Mouse (Mus musculus): ENCODE measurements around the gene Pa2g4.
"Not testable (repeated sequence)": the region's sequence is repeated elsewhere in the genome, so short reads cannot be mapped to it uniquely, and the experiment has no call there.

The Pa2g4 gene

DNA sequence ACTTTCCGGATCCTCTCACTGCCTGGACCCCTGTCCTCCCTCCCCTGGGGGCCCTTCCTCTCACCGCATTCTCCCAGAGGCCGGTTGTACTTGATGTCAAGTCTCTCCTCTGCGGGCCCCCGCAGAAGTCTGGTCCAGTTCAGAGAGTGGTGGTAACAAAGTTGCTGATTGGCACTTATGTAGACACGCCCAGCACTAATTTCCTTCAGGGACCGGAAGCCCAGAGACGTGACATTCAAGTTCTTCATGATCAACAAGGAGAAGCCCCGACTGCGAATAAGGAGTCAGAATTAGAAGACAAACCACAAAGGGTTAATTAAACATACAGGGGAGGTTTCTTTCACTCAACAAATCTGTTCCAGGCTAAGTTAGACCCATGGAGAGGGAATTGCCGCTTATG is 12.5 kb upstream of the Pa2g4 start:
- DNase-seq (ENCODE audit: low spot score): no peak

DNA sequence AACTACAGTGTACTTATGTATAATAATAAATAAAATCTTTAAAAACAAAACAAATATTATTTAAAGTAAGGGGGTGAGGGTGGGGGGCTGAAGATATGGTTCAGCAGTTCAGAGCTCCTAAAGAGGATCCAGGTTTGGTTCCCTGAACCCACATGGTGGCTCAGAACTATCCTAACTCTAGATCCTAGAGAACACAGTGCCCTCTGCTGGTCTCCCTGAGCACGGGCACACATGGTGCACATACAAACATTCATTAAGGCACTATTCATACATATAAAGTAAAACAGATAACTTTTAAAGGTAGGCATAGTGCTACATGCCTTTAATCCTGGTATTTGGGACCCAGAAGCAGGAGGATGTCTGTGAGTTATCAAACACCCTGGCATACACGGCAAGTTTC is 9.3 kb upstream of the Pa2g4 start:
- no peak for DNase-seq (ENCODE audit: low spot score)

DNA sequence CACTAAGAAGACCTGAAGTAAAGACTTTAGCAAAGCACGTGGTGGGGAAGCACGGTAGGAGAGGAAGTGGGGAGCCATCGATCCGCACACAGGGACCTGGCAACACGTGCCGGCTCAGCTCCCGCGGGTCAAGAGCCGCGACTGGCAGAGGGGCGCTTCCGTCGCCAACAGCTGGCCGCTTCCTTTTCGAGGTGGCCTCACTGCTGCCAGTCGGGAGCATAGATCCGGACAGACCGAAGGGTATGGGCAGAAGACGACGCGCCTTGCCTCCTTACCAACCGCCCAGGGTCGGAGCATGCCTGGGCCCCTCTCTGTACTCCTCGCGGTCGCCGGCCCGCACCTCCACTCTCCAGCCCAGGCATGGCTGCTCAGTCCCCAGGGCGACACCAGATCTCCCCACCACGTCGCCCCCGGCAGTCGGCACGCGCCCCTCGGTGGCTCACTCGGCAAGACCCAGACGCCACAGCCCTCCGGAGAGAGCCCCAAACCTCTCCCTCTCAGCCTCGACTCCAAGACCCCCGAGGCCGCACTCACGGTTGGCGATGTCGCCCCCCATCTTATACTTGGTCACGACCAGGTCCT is 490 bp downstream of the Pa2g4 start:
- DNase-seq (ENCODE audit: low spot score): no peak

DNA sequence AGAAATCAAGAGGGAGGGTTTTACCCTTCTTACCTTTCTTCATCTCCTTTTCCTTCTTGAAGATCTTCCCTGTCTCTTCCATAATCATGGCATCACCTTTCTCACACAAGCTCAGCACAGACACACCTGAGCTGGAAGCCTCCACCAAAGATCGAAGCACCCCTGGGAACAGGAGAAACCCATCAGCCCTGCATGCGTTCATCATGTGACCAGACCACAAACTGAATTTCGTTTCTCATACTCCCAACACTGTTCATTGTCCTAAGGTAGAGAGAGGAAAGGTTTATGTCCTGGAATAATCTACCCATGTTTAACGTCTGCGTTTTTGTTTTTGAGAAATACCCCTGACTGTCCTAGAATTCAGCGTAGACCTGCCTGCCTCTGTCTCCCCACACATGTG is 2.2 kb downstream of the Pa2g4 start:
- no peak for DNase-seq (ENCODE audit: low spot score)

DNA sequence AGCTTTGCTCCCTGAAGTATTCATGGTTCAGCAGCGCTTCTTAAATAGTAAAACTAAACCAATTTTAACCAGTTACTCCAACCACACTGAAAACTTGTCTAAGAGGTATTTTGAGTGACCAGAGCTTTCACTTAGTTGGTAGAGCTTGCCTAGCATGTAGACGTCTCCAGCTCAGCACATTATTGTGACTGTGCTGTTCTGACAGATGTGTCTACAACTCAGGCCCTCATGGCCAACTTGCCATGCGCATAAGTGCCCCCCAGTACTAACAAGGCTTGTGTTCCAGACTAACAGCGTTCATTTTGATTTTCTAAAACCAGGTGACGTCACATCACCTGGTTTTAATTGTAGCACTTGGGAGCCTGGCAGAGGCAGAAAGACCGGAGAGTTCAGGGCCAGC is 8.8 kb downstream of the Pa2g4 start:
- DNase-seq (ENCODE audit: low spot score): no peak

DNA sequence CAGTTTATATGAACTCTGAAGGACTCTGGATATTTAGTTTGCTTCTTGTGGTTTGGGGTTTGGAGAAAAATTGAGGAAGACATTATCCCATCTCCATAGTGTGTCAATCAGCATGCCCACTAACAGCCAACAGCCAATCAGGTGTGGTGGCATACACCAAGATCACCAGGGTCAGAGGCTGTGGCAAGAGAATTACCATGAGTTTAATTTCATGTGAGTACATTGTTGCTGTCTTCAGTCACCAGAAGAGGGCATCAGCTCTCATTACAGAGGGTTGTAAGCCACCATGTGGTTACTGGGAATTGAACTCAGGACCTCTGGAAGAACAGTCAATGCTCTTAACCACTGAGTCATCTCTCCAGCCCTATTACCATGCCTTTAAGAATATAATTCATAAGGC is 9.5 kb downstream of the Pa2g4 start:
- DNase-seq (ENCODE audit: low spot score): no peak

DNA sequence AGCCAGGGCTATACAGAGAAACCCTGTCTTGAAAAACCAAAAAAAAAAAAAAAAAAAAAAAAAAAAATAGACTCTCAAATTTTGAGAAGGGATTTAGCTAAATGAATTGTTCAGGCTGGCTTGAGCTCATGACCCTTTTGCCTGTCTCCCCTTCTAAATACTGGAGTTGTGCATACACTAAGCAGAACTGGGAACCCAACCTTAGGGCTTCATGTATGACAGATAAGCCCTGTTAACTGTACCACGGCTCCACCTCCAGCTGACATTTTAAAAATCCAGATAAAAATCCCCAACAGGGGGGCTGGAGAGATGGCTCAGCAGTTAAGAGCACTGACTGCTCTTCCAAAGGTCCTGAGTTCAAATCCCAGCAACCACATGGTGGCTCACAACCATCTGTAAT is 10.2 kb downstream of the Pa2g4 start:
- DNase-seq (ENCODE audit: low spot score): not testable (repeated sequence)

DNA sequence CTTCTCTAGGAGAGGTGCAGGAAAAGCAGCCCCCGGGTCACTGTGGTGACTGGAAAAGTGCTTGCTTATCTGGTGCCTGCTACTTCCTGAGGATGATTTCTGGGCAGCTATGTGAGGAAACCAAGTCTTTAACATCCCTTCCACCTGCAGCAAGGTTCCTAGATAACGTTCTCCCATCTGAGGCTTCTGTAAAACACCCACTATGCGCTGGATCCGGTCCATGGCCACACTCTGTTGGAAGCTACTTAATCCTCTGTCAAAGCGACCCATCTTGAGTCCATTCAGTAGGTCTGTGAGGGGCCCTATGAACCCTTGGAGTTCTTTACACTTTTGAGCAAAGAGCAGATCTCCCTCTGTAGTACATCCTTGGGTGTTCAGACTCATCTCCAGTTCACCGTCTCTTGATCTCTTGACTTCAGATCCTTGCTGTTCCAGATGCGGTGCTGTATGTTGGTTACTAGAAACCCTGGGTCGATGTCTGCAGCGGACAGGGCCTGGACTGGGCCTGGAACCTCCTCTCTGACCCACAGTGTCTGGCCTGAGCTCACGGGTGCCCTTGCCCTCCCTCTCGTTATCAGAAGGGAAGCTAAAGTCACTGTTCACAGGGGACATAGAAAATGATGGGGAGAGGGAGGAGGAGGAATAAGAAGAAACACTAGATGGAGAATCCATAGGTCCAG is 15.5 kb downstream of the Pa2g4 start:
- not testable (repeated sequence) for DNase-seq (ENCODE audit: low spot score)

DNA sequence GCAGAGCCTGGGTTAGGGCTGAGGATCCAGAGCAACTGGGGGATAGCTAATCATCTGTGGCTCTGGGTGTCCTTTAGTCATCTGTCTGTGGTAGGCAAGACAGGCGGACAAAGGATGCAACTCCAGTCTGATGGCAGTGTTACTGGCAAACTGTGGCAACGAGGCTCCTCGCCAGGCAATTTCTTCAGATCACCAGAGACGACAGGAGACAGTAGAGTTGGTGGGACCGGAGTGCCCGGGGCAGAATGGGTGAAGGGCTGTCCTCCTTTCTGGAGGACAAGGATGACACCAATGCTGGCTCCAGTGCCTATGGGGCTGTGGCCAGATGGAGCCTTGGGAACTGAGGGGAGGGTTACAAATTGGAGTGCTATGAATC is 16.1 kb downstream of the Pa2g4 start:
- not testable (repeated sequence) for DNase-seq (ENCODE audit: low spot score)

DNA sequence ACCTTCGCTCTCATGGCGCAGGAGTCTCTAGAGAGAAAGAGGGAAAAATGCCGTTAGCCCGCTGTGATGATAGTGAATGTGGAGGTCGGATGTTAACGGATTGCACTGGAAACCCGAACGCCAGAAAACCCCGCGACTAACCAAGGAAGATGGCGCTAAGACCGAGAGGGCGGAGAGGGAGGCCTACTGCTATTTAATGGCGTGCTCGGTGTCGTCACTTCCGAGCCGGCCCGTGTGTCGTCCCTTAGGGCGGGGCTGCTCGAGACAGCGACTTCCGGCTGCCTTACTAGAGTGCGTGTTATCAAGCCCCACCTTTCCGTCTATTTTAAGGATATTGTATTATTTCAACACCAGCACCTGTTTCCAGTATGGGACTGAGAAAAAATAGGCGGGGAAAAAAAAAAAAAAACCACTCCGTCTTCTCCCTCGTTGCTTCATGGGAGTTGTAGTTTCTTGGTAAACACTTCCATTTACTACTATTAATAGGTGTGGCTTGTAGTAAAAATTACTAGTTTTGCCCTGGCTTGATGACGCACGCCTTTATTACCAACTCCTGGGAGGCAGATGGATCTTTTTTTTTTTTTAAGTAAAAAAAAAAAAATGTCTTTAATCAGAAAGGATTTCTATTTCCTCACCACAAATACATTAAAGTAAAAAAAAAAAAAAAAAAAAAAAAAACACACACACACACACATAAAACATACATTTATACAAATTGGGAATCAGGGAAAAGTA is 16.7 kb downstream of the Pa2g4 start, which contains the start of gene Rpl41:
Gene Rpl41, minus strand, starts transcription at position 359 of the 735 bp plus-strand sequence.
- DNase-seq (ENCODE audit: low spot score): peak; percentile 87

DNA sequence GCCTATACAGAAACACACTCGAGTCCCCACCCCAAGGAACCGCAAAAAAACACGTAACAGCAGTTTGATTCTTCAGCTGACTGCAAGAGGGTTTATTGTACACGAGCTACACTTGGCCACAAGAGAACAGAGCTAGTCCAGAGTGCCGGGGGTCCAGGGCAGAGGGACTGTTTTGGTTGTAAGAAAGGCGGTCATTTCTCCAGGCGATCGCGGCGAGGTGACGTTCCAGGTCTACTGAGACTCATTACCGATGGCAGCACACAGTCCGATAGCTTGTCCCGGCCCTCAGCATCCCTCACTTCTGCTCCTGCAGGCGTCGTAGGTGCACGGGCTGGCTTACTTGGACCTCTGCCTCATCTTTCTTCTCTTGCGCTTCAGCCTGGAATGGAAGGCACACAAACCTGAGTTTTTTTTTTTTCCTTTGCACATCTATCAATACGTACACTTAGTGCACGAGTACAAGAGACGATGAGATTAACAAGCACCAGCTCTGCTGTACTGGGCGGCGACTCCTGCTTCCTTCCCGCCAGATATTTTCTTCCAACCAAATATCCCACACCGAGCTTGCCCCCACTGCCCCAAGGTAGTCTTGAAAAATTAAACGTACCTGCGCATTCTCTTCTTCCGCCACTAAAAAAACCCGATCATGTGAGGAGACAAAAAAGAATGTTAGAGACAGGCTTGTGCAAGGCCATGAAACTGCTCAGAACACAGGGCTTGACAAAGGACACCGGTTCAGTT is 17.6 kb downstream of the Pa2g4 start:
- DNase-seq (ENCODE audit: low spot score): not testable (repeated sequence)

DNA sequence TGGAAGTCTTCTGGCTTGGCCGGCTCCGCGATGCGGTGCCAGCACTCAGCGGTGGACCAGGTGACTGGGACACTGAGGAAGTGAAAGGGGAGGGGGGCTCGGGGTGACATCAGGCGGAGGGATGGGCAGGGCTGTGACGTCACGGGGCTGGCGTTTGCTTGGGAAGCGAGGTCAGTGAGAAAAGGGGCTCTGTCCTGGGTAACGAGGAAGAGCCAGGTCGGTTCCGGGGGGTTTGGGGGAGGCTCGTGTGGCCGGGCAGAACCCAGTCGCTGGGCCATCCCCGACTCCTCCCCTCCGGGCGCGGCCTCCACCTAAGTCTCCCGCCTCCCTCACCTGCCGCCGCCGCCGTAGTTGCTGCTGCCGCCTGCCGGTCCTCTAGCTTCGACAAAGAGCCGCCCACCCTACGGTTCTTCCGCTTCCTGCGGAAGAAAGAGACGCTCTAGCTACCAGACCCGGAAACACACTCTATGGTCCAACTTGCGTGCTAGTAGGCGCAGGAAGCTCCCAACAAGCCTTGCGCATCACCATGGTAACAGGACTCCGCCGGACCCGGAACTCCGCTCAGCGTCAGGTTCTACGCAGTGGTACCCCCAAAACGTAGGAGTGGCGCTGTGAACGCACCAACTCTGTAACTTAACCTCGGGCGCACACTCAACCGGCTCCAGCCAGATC is 18.3 kb downstream of the Pa2g4 start, which contains the start of gene Zc3h10:
Gene Zc3h10, minus strand, starts transcription at position 414 of the 672 bp plus-strand sequence.
- DNase-seq (ENCODE audit: low spot score): peak; percentile 86

DNA sequence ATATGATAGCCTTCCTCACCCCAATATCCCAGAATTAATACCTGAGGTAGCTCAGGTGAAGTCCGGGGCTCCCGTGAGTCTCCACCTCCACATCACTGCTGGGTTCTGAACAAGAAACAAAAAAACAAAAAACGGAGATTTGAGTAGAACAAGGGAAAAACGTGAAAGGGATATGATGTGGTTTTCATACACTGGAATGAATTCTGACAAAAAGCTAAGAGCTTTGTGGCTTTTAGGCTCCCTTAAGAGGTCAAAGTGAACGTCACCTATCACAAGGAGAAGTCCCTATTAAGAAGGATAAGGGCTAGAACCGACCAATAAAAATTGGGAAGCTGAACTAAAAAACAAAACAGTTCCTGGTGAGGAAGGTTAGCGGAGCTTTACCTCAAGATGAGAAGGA is 19.0 kb downstream of the Pa2g4 start:
- DNase-seq (ENCODE audit: low spot score): no peak

DNA sequence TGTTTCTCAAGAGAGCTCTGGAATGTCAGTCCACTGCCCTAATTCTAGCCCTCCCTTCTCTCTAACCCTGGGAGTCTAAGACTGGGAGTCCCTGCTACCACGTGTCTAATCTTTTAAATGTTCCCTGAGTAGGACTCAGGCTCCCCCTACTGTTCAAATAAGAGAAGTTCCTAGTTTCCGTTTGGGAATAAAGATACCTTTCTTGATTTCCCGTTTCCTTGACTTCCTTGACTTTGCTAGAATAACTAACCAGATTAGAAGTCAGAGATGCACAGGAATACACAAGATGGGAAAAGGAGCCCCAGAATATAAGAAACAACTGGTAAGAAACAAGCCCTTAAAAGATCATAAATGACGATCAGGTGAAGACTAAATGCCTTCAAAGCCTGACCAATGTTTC is 19.4 kb downstream of the Pa2g4 start:
- no peak for DNase-seq (ENCODE audit: low spot score)

DNA sequence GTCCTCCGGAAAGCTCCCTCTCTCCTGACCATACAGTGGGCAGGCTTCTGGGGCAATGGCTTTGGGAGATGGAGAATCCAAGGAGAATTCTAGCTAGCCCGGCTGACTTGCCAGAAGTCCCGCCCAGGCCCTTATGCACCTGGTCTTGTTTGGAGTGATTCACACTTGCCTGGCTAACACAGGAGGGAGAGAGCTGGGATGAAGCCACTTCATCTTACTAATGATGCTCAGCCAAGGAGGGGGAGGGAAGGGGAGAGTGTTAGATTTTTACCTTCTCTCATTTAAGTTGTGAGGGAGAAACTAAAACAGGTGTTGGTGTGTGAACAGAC is 20.3 kb downstream of the Pa2g4 start:
- no peak for DNase-seq (ENCODE audit: low spot score)

DNA sequence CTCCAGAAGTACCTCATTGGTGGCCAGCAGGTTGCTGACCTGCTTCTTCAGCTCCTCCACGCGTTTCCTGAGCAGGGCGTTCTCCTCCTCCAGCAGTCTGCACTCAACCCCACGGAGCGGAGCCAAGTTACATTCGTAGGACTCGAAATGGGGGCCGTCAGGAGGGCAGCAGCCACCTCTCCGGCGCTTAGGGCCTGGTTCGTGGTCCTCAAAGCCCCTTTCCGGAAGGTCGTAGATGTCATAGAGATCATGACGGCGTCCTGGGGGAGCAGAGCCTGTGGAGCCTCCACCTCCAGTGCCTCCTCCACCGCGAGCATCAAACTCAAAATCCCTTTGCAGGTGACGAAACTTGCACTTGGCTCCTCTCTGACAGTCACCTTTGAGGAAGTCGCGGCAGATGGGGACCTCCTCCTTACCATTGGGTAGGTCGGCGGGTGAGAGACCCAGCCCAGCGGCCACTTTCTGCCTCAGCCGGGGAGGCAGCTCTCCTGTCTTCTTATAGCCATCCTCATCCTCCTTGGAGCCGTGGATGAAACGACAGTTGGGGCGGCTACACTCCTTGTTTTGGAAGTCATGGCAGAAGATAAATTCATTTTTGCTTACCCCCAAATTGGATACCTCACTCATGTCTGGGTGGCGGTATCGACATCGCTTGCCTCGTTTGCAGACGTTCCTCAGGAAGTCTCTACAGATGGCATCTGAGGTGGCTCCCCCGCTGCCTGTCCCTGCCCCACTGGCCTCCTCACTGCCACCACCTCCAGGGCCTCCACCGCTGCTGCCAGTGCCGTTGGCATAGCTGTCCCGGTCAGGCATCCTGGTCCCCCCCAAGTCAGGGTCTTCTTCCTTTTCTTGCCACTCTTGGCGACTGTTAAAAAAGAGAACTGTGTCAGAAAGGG is 20.9 kb downstream of the Pa2g4 start:
- DNase-seq (ENCODE audit: low spot score): no peak

DNA sequence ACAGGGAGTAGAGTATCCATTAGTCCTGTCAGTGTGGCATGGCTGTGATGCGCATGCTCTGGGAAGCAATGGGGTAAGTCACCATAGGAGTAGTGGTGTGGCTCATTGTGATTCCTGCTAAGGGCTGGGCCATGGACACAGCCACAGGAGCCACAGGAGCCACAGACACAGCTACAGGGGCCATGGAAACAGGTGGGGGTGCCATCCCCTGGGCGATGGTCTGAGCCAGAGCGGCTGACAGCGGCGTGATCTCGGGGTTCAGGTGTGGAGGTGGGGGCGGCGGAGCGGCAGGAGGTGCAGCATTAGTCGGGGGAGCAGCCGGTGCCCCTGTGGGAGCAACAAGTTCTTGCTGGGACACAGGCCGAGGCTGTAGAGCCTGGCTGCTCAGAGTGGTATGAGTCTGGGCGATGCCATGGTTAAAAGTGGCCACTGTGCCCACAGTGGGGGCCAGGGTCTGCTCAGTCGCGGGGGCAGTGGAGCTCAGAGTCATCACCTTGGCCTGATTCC is 21.6 kb downstream of the Pa2g4 start:
- DNase-seq (ENCODE audit: low spot score): no peak

DNA sequence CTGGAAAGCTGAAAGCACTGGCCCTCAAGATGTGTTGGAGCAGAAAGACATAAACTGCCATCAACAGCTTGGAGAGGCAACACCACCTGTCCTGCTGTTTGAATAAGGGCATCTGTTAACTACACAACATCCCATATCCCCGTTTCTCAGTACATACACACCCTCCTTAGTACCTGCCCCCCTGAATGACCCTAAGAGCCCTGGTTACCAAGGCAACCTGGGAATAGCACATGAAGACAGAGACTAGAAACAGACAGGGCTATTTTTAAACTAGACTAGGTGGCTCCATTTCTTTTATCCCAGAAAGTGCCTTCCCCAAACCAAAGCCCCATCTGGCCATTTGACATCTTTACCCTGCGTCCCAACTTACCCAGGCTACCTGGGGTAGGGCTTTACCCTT is 22.7 kb downstream of the Pa2g4 start:
- DNase-seq (ENCODE audit: low spot score): no peak

DNA sequence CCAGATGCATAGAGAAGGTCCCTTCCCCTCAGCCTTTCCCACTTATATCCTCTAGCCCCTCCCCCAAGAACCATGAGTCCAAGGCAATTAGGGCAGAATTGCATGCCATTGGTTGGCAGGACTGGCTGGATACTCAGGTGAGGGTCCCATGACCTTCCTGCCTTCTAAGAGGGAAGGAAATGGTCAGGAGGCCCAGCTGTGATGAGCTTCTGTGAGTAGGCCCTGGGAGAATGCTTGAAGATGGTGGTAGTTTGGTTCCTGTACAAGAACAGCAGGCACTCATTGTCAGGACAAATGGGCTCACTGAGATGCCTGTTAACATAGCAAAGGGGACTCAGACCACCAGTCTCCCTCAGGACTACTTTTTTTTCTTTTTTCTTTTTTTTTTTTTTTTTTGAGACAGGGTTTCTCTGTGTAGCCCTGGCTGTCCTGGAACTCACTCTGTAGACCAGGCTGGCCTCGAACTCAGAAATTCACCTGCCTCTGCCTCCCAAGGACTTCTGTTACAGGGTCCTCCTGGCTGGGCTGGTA is 27.4 kb downstream of the Pa2g4 start:
- DNase-seq (ENCODE audit: low spot score): no peak

DNA sequence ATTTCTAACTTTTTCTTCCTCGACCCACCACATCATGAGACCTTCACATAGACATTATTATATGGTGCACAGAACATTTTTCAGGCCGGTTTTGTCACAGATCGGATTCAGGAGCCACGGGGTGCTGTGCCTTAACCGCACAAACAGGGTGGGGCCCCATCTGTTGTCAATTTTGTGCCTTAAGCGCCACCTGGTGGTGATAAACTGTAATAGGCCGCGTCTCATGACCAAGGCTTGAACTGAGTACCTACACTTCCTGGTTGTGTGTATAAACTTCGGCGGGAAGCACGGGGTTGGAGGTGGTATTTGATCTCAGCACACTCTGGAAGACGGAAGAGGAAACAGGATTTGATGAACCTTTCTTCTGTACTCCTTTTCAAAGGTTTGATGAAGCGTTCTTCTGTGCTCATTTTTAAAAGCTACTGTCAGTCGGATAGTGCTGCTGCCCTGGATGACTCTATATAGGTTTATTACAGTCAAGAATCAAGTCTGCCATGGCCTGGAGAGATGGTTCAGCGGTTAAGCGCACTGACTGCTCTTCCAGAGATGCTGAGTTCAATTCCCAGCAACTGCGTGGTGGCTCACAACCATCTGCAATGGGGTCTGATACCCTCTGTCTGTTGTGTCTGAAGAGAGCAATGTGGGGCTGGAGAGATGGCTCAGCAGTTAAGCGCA is 29.4 kb downstream of the Pa2g4 start:
- DNase-seq (ENCODE audit: low spot score): peak; percentile 85

All from spleen, adult 12 weeks (tissue).